Mouse (Mus musculus) urinary bladder, postnatal 36 days (tissue): ENCODE data around the gene Crtc2.
A peak's percentile ranks its signal among the peaks of the same experiment; 100 is the strongest.
"Not testable (repeated sequence)": the region's sequence is repeated elsewhere in the genome, so short reads cannot be mapped to it uniquely, and the experiment has no call there.

Experiments used
- DNase-seq, 2 experiments: peaks; one replicate each; pipeline ENCODE4 v3.0.0; 2022; ENCODE audit warnings: low spot score in 2 of 2, mixed read lengths in 1 of 2

The Crtc2 gene

GRCm38 (mm10) chr3:90242984-90243775, 10.8 kb upstream of the Crtc2 start, which contains the start of gene Creb3l4:
TSS of gene Creb3l4 (minus strand) at chr3:90243512.
- peak in 1 of 2 experiments; percentile 32 for DNase-seq

- DNase-seq = no peak
Observed at GRCm38 (mm10) chr3:90245406-90245805, 8.6 kb upstream of the Crtc2 start.

DNA sequence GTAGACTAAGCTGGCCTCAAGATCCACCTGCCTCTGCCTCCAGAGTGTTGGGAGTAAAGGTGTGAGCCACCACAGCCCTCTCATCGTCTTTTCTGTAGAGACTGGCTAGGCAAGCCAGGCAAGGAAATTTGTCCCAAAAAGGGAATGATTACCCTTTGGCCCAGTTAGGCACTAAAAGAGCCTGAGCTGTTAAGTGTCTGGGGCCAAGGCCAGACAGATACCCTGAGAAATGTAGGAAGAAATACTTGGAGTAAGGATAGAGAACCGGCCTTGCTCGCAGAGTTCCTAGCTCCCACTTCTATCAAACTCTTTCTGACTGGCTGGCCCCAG, 6.4 kb upstream of the Crtc2 start:
- no peak for DNase-seq

DNA sequence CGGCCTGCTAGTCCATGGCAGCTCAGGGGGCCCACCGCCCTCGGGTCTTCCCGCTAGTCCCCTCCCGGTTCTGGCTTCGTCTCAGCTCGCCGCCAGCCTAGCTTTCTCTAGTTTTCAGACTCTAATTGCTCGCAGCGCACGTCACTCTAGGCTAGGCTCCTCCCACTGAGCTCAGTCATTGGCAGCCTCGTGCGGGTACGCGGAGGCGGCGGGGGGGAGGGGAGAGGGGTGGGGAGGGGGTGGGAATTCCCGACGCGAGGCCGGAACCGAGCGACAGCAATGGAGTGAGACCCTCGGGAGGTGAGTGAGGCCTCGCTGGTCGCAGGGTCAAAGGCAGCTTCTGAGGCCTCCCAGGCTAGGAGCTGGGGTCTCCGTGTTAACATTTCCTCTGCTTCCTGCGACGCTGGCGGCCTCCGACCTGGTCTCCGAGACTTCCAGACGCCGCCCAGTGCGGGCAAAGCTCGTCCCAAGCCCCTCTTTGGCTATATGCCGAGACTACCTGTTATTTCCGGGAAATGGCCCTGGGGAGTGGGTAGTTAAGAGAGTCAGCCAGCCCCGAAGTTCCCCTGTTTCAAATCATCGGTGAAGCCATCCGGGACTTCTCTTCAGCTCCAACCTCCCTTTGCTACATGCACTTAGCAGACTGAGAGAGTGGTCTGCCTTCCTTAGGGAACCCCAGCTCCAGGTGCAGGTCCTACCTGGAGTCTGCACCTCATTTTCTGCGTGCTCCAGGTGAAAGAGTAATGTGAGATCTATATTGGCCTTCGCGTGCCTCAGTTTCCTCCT, 5.8 kb upstream of the Crtc2 start, which contains the start of gene Slc39a1:
Gene Slc39a1 (plus strand): TSS at position 213 of the 786 bp plus-strand sequence.
- peak; percentile 91 to 94 for DNase-seq

GRCm38 (mm10) chr3:90248746-90249100, 5.2 kb upstream of the Crtc2 start:
- peak in 1 of 2 experiments; percentile 38 for DNase-seq

GRCm38 (mm10) chr3:90250791-90251190, 3.2 kb upstream of the Crtc2 start:
- no peak for DNase-seq

DNA sequence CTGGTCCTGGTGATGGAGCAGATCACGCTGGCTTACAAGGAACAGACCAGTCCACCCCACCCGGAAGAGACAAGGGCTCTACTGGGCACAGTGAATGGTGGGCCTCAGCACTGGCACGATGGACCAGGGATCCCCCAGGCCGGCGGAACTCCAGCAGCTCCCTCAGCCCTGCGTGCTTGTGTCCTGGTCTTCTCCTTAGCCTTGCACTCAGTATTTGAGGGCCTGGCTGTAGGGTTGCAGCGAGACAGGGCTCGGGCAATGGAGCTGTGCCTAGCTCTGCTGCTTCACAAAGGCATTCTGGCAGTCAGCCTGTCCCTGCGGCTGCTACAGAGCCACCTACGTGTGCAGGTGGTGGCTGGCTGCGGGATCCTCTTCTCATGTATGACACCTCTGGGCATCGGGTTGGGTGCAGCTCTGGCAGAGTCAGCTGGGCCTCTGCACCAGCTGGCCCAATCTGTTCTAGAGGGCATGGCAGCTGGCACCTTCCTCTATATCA, 2.2 kb upstream of the Crtc2 start:
- DNase-seq = not testable (repeated sequence)

DNA sequence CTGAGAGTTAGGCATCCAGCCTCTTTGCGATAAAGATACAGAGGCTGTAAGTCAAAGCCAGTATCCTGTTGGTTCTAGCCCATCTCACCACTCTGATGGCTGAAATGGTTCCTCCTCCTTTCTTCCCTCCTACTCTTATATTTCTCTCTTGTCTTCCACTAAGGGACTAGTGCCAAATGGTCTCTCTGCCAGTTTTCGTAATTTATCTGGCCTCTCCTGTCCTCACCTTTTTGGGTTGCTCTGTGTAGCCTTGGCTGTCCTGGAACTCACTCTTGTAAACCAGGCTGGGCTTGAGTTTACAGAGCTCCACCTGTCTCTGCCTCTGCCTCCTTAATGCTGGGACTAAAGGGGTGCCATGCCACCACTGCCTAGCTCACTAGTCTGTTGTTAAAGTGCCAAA, 1.3 kb upstream of the Crtc2 start:
- not testable (repeated sequence) for DNase-seq

GRCm38 (mm10) chr3:90253174-90253573, 789 bp upstream of the Crtc2 start:
- not testable (repeated sequence) for DNase-seq

DNA sequence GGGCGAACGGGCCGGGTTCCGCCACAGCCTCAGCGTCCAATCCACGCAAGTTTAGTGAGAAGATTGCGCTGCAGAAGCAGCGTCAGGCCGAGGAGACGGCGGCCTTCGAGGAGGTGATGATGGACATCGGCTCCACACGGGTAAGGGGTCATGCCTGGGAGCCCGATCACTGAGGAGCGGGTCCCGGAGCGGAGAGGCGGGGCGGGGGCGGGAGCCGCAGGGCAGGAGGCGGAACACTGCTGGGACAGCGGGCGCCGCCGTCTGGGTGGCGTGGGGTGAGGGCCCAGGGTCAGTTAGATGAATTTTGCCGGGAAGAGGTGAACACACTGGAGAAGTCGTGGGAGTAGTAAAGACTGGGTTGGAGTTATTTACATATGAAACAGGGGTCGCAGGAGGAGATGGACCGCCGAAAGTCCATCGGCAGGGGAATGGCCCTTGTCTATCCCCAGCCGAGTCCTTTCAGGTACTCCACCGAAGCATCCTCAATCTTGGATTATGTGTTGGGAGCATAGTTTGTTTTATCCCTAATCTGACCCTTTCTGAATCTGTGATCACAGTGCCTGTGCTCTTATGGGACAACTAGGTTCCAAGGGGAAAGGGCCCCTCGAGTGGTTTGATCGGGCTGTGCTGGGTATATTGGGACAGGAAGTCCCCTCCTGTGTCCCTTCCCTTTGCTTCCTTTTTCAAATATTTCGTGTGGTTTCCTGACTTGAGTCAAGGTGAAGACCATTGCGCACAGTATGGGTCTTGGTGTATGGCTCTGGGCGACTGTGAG, 643 bp downstream of the Crtc2 start:
- DNase-seq = peak in 1 of 2 experiments; percentile 35

DNA sequence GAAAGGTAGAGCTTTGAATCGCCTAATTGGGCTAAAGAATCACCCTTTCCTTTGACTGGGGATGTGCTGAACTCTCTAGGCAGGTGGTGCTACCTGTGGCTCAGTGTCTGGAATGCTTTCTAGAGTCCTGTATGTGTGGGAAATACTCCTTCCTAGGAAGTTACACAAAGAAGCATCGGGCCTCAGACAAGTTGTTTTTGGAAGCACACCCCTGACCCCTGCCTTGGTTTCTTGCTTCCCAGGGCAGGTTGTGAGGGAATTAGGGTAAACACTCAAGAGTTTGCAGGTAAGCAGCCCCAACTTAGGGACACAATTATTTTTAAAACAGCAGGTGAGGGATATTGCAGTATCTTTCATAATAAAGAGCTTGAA, 1.2 kb downstream of the Crtc2 start:
- no peak for DNase-seq

DNA sequence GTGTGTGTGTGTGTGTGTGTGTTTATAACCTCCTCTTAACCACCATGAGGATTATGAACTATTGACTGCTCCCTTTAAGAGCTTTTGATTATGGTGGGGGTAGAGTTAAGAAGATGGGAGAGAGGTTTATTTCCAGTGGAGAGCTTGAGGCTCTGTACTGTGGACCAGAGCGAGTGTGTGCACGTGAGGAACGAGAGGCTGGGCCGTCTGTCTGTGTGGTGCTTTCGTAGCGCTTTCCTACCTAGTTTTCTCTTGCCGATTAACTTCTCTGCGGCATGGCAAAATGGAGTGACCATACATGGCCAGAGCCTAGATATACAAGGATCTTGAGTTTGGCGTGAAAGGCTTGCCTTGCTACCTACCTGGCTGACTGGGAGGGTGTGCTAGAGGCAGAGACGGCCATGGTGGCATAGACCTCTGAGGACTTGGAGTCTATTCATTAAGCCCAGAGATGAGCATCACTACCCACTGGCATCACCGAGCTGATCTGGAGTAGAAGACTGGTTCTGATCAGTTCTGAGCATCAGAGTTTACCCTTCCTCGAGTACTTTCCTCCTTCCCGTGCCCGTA, 1.9 kb downstream of the Crtc2 start:
- DNase-seq = no peak

GRCm38 (mm10) chr3:90256731-90257530, 3.0 kb downstream of the Crtc2 start:
- no peak for DNase-seq

- DNase-seq = no peak
Observed at GRCm38 (mm10) chr3:90258521-90258920, 4.6 kb downstream of the Crtc2 start.

- DNase-seq = no peak
Observed at GRCm38 (mm10) chr3:90263121-90263771, 9.3 kb downstream of the Crtc2 start.

DNA sequence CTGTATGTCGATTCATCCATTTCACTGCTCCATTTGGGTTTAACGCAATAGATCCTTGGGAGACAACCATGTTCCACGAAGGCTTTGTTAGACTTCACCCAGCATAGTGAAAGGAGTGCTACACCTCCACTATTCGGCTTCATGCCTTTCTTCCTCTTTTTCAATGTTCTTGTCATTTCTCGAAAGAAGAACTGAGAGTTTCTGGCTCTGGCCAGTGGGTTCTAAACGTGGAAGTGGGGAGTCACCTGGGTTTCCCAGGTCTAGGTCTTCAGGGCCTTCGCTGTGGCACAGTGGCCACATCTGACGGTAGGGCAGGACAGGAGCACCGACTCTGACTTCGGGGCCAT, 10.7 kb downstream of the Crtc2 start:
- no peak for DNase-seq

- DNase-seq = peak; percentile 83 to 89
Observed at GRCm38 (mm10) chr3:90265034-90265931, 11.3 kb downstream of the Crtc2 start, which contains the start of gene Dennd4b. TSS of gene Dennd4b (plus strand) at chr3:90265185.

GRCm38 (mm10) chr3:90265932-90266741, 12.2 kb downstream of the Crtc2 start:
- no peak for DNase-seq
